Mouse (Mus musculus) forebrain, embryonic 10.5 days (tissue): Measurements from ENCODE around the gene Vmn1r4. TPM values are rescaled to one million over a fixed set of nuclear protein-coding genes. Genes with fewer than 3 reads are reported as not detected.

Experiments
- DNase-seq: peaks from one replicate; pipeline ENCODE4 v3.0.0-alpha.2; 2017; ENCODE audit warnings: low spot score; ENCODE audit errors: extremely low spot score
- H3K27ac ChIP-seq: fragments of 300-500 bp; sonication (generic); 2 replicates; pipeline ENCODE4 v1.5.1; 2016; ENCODE audit warnings: mild to moderate bottlenecking
- H3K27me3 ChIP-seq: fragments of 300-500 bp; sonication (generic); 2 replicates; pipeline ENCODE4 v1.6.1; 2016; ENCODE audit warnings: mild to moderate bottlenecking; ENCODE audit not compliant: poor library complexity, severe bottlenecking
- H3K36me3 ChIP-seq: fragments of 300-500 bp; sonication (generic); replicated peaks from 2 replicates; pipeline ENCODE4 v1.6.1; 2016; ENCODE audit warnings: mild to moderate bottlenecking, moderate library complexity
- H3K4me1 ChIP-seq: fragments of 300-500 bp; sonication (generic); 2 replicates; pipeline ENCODE4 v1.6.1; 2016
- H3K4me3 ChIP-seq: fragments of 300-500 bp; sonication (generic); 2 replicates; pipeline ENCODE4 v1.5.1; 2016; ENCODE audit warnings: mild to moderate bottlenecking, moderate library complexity
- H3K9me3 ChIP-seq: fragments of 300-500 bp; sonication (generic); 2 replicates; pipeline ENCODE4 v1.6.1; 2016; ENCODE audit warnings: mild to moderate bottlenecking, moderate library complexity
- WGBS: fragments of 180-500 bp; shearing (Covaris S2); methylation state at CpG from one replicate; pipeline ENCODE4 v1.1.7; 2016; 5-methylcytosine and 5-hydroxymethylcytosine counted together
- polyA plus RNA-seq: library from polyadenylated mRNA; unstranded; fragments of >200 nt; fragmentation: Nextera tagmentation; extraction: Ambion mirVana; gene quantifications from 2 replicates; pipeline ENCODE4 v1.2.1, GENCODE M21; 2016

Vmn1r4 gene
- 0.33 and 0.36 TPM in 2 replicates for polyA plus RNA-seq

DNA sequence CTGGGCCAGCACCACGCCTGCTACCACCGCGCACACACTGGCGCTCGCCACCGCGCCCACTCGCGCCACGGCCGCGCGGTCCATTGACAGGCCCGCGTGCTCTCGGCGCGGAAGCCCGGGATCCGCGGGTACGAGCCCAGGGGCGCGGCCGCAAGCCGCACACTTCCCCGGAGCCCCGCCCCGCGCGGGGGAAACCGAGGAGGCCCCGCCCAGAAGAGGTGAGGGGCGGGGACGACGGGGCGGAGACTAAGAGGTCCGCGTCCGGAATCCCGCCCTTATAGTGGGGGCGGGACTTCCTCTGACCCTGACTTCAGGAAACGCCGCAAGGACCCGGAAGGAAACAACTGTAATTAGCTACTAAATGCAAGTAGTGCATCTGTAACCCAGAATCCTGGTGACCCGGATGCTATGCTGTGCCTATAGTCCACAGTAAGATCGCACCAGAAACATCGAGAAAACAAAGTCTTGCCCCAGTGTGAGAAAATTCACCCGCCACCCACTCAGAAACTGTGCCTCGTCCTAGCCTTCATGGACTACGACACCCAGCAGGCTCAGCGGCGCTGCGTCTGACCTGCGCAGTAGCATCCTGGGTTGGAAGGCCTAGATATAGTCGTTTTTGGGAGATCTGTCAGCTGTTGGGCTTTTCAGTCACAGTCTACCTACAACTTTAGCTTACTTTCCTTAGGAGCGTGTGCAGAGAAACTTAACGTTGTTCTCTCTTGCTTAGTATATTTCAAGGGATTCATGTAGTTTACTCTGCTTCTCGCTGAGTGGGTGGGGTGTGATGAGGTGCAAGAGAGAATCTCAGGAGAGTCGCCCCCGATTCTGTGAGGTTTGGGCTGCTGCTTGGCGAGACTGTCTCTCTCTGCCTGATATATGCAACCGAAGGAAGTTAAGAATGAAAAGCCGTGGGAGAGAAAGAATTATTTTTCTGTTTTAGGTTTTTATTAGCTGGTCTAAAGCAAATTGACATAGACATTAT is at the start of gene Vmn1r4, which contains the start of gene Nt5c3:
Gene Vmn1r4 (plus strand): TSS at position 290 of the 982 bp plus-strand sequence.
Gene Nt5c3 (minus strand): TSS at position 207 of the 982 bp plus-strand sequence.
- WGBS, result 3% methylated on average over 64 of the region's 64 CpGs
- peak within 1 kb of the TSS; percentile 78 for H3K4me3 ChIP-seq
- DNase-seq, result peak; percentile 91

DNA sequence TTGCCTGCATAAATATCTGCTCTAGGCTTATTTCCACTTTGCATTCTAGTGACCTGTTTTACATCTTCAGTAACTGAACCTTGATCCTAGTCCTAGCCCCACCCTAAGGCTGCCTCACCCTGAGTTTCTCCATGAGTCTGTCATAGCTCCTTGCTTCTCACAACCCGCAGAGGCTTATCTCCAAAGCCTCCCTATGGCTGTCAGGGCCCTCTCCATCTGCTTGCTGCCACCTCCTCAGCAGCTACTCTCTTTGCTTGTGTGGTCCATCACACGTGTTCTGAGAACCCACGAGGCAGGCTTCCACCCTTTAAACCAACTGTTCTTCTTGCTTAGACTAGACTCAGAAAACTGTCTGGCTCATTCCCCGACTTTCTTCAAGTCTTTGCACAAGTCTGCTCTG is 46.9 kb upstream of the Vmn1r4 start:
- Histone ChIP-seq H3K4me1 (no peaks in the 10 kb centered on the region), H3K36me3 (peaks cover 48% of the 10 kb centered on the region), H3K4me3 (no peak overlapping the region), H3K9me3 (no peaks in the 10 kb centered on the region), H3K27me3 (no peaks in the 10 kb centered on the region), H3K27ac (no peak overlapping the region)
- DNase-seq, result no peak
- WGBS, result 90% methylated on average over 4 of the region's 4 CpGs

More for the DNA sequence above, at the start of gene Vmn1r4, which contains the start of gene Nt5c3:
- H3K4me1 ChIP-seq, result peaks cover 16% of the 10 kb centered on the region
- H3K9me3 ChIP-seq, result no peaks in the 10 kb centered on the region
- H3K27ac ChIP-seq, result peak within 1 kb of the TSS; percentile 90
- H3K27me3 ChIP-seq, result no peaks in the 10 kb centered on the region
- no peaks in the 10 kb centered on the region for H3K36me3 ChIP-seq

DNA sequence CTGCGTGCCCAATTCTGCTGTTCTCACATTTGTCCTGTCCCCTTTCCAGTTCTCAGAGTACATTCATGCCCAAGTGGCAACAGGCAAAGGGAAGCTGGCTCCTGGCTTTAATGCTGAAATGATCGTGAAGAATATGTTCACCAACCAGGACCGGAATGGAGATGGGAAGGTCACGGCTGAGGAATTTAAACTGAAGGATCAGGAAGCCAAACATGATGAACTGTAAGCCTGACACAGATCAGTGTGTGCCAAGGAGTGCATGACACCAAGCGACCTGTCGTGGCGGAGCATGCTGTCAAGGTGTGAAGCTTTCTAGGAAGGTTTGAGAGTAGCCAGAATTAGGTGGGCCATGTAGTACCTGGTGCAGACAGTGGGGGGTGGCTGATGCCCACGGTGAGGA is 45.8 kb upstream of the Vmn1r4 start:
- WGBS, result 94% methylated on average over 8 of the region's 8 CpGs
- no peak overlapping the region for H3K27ac ChIP-seq
- H3K9me3 ChIP-seq, result no peaks in the 10 kb centered on the region
- DNase-seq, result no peak
- H3K4me3 ChIP-seq, result no peak overlapping the region
- H3K27me3 ChIP-seq, result no peaks in the 10 kb centered on the region
- peaks cover 58% of the 10 kb centered on the region for H3K36me3 ChIP-seq
- no peaks in the 10 kb centered on the region for H3K4me1 ChIP-seq

DNA sequence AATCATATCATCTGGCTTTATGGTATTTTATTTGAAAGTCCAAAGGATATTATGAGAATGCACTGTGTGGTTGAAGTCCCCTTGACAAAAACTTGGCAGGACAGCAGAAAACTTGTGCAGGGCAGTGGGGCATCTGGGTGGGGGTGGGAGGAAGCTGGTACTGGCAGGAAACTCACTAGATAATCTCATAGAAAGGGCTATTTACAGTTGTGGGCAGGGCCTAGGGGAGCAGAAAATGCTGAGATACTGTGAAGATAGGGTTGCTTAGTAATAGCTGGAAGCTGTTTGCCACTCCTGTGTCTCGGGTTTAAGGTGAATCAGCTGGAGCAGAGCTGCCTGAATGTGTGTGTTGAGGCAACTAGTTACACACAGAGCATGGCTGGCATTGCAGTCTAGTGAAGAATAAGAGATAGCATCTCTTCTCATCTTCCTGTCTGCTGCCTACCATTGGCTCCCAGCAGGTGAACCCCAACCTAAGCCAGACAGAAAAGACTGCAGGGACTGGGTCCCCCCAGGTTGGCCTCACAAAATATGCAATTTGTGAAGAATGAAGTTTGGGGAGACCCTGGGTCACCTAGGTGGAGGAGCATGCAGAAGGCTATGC is 44.4 kb upstream of the Vmn1r4 start:
- H3K4me1 ChIP-seq, result no peaks in the 10 kb centered on the region
- no peak overlapping the region for H3K4me3 ChIP-seq
- no peak overlapping the region for H3K27ac ChIP-seq
- 88% methylated on average over 1 of the region's 1 CpGs for WGBS
- no peaks in the 10 kb centered on the region for H3K9me3 ChIP-seq
- DNase-seq, result no peak
- H3K27me3 ChIP-seq, result no peaks in the 10 kb centered on the region
- H3K36me3 ChIP-seq, result peaks cover 71% of the 10 kb centered on the region

DNA sequence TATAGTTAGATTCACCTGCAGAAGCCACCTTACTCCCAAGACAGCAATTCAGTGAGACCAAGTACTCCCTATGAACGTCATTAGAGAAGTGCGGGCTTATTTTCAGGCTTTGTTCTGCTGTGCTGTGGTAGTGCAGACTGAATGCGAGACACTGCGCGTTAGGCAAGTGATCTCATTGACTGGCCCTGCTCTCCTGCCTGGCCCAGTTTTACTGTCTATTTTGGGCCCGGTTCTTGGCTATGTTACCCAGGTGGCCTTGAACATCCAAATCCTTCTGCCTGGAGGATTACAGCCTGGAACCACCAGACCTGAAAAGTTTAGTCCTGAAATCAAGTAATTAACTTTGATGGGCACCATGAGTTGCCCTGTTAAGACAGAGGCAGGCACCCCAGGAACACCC is 35.3 kb upstream of the Vmn1r4 start:
- Histone ChIP-seq H3K36me3 (peaks cover 67% of the 10 kb centered on the region), H3K27ac (no peak overlapping the region), H3K4me3 (no peak overlapping the region), H3K4me1 (no peaks in the 10 kb centered on the region), H3K9me3 (no peaks in the 10 kb centered on the region), H3K27me3 (no peaks in the 10 kb centered on the region)
- WGBS, result 89% methylated on average over 6 of the region's 6 CpGs
- DNase-seq, result no peak

DNA sequence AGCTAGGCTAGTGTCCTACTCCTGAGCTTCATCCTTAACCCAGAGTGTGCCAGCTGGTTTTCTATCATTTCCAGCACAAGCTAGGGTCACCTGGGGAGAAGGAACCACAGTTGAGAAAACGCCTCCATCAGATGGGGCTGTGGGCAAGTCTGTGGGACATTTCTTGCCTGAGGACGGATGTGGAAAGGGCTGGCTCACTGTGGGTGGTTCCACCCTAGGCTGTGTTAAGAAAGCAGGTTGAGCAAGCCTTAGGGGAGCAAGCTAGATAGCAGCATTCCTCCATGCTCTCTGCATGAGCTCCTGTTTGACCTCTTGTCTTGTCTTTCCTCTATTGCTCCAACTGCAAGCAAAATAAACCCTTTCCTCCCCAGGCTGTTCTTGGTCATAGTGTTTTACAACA is 33.1 kb upstream of the Vmn1r4 start:
- WGBS, result 89% methylated on average over 2 of the region's 2 CpGs
- Histone ChIP-seq H3K36me3 (peaks cover 53% of the 10 kb centered on the region), H3K4me1 (no peaks in the 10 kb centered on the region), H3K4me3 (no peak overlapping the region), H3K27ac (no peak overlapping the region), H3K9me3 (no peaks in the 10 kb centered on the region), H3K27me3 (no peaks in the 10 kb centered on the region)
- DNase-seq, result no peak

DNA sequence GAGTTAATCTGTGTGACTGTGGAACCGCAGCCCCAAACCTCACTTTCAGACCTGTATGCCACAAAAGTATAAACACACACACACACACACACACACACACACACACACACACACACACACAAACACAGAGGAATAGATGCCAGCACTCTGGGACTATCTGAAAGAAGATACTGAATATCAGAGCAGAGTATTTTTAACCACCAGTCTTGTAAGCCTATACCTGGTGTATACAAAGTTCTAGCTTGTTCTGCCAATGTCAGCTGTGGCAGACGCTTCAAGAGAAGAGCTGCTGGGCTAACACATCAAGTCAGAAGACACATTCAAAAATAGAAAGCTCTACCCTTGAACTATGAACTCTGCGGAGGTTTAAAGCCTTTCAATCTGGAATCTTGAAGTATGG is 24.2 kb upstream of the Vmn1r4 start:
- Histone ChIP-seq H3K36me3 (no peaks in the 10 kb centered on the region), H3K9me3 (no peaks in the 10 kb centered on the region), H3K27me3 (no peaks in the 10 kb centered on the region), H3K4me3 (no peak overlapping the region), H3K4me1 (peaks cover 11% of the 10 kb centered on the region), H3K27ac (no peak overlapping the region)
- WGBS, result 94% methylated on average over 3 of the region's 3 CpGs
- no peak for DNase-seq

DNA sequence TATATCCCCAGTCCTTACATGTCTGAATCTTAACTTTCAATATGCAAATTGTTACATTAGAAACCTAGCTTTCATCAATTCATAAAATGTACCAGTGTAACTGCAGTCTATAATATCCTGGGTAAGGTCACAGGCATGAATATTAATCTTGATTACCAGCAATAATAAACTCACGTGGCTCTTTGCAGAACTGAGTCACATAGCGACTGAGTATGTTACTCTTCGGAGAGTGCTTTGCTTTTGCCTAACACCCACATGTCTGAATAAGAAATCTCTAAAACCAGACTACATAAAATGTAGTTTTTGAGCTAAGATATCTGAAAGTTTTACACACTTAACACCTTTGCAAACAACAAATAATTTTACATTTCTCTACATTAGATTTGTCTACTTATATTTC is 22.5 kb upstream of the Vmn1r4 start:
- Histone ChIP-seq H3K4me3 (no peak overlapping the region), H3K36me3 (no peaks in the 10 kb centered on the region), H3K9me3 (no peaks in the 10 kb centered on the region), H3K27me3 (no peaks in the 10 kb centered on the region), H3K4me1 (peaks cover 11% of the 10 kb centered on the region), H3K27ac (no peak overlapping the region)
- no peak for DNase-seq
- WGBS, result 74% methylated on average over 3 of the region's 3 CpGs

DNA sequence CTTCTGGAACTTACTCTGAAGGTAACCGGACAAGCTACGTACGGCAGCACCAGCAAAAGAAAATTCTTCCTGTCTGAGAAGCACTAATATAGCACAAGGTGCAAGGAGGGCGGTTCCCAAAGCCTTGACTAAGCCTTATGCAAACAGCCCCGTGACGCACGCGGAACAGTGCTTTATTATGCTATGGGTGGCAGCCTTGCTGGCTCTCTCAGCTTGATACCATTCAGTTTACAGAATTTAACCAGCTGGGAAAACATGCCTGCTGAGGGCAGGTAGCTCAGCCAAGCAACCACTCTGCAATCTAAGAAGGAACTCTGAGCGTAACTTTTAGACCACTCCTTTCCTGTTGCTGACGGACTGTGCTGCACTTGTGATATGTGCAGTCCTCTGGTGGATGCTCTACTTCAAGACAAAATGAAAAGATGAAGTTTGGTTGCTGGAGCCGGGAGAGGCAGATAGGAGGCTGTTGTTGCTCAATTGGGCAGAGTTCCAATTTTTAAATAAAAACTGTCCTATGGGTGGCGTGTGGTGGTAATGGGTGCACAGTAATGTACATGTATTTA is 21.9 kb upstream of the Vmn1r4 start:
- WGBS, result 36% methylated on average over 12 of the region's 12 CpGs
- no peaks in the 10 kb centered on the region for H3K36me3 ChIP-seq

DNA sequence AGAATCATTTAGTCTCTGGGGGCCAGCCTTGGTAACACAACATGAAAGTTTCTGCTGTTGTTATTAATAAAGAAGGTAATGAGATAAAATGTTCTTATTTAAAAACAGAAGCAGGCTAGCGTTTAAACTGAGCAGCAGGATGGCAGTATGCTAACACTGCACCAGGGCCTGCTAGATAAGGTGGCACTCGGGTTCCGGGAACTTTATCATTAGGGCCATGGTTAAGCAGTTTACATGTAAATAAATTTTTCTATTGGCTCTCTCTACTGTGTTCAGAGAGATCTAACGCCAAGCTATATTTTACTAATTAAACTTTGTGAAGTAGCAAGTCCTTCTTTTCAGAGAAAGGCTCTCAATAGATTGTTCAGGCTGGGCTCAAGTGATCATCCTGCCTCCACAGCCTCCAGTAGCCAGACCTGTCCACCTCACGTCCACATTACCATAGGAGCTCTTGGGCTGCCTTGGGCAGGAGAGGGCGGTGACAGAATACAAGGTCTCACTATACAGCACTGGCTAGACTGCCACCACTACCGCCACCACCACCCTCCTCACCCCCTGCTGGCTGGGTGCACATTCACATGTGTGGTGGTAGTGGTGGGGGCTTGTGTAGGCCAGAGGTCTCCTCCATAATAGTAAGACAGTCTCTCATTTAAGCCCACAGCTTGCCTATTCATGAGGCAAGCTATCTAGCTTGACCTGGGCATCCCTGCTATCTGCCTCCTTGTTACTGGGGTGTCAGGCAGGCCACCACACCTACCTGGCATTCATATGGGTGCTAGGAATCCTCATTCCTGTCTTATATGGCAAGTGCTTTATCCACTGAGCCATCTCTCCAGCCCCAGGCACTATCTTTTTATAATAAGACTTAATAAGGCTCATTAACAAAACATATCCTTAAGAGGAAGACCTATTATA is 21.0 kb upstream of the Vmn1r4 start:
- 79% methylated on average over 7 of the region's 7 CpGs for WGBS
- Histone ChIP-seq H3K27me3 (no peaks in the 10 kb centered on the region), H3K27ac (no peak overlapping the region), H3K36me3 (no peaks in the 10 kb centered on the region), H3K9me3 (no peaks in the 10 kb centered on the region), H3K4me3 (no peak overlapping the region), H3K4me1 (peaks cover 11% of the 10 kb centered on the region)
- DNase-seq, result no peak

More for the DNA sequence above, 21.9 kb upstream of the Vmn1r4 start:
- peak; percentile 27 for DNase-seq
- H3K4me1 ChIP-seq, result peaks cover 11% of the 10 kb centered on the region
- no peak overlapping the region for H3K27ac ChIP-seq
- H3K4me3 ChIP-seq, result peak overlapping the region; percentile 8; the same call in 1 of the 2 replicates
- H3K9me3 ChIP-seq, result no peaks in the 10 kb centered on the region
- no peaks in the 10 kb centered on the region for H3K27me3 ChIP-seq

DNA sequence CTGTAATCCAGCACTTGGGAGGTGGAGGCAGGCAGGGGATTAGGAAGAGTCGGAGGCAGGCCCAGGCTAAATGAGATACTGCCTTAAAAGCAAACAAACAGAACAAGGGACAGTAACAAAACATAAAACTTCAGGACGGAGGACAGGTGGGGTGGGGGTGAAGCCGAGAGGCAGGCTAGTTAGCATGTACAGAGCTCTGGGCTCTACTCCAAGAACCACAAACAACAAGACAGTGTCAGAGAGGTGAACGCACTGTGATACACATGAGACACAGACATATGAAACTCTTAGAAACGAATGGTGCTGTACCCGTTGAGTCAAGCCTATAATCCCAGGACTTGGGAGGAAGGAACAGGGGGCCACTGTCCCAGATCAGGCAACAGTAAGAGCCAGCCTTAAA is 20.0 kb upstream of the Vmn1r4 start:
- DNase-seq, result no peak
- WGBS, result 71% methylated on average over 6 of the region's 6 CpGs

DNA sequence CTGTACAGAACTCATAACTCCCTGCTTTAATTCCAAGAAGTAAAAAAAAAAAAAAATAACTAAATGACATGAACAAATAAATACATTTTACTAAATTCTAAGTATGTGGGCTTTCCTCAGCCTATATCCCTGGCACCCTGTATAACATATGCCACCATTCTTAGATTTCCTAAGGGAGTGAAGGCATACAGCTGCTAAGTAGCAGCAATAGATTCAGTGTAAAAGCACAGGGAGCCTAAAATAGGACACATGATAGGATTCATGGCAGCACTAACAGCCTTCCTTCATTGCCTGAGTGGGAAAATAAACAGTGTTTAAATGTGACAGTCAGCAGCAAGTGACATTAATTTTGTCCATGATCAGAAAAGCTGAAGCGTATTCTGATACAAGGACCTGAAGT is 19.5 kb upstream of the Vmn1r4 start:
- Histone ChIP-seq H3K36me3 (no peaks in the 10 kb centered on the region), H3K4me1 (peaks cover 11% of the 10 kb centered on the region), H3K9me3 (no peaks in the 10 kb centered on the region), H3K27ac (no peak overlapping the region), H3K27me3 (no peaks in the 10 kb centered on the region), H3K4me3 (no peak overlapping the region)
- no peak for DNase-seq
- WGBS, result 90% methylated on average over 1 of the region's 1 CpGs

More for the DNA sequence above, 20.0 kb upstream of the Vmn1r4 start:
- H3K36me3 ChIP-seq, result no peaks in the 10 kb centered on the region
- H3K9me3 ChIP-seq, result no peaks in the 10 kb centered on the region
- no peak overlapping the region for H3K4me3 ChIP-seq
- no peak overlapping the region for H3K27ac ChIP-seq
- no peaks in the 10 kb centered on the region for H3K27me3 ChIP-seq
- H3K4me1 ChIP-seq, result peaks cover 11% of the 10 kb centered on the region
